Mouse (Mus musculus): Measurements from ENCODE around the gene Med31. TPM values are rescaled to one million over a fixed set of nuclear protein-coding genes. Genes with fewer than 3 reads are reported as not detected.
A peak's percentile ranks its signal among the peaks of the same experiment; 100 is the strongest.

The Med31 gene
- polyA plus RNA-seq, 1 experiment from 2014 or later = 50.7 TPM

GRCm38 (mm10) chr11:72206341-72207203, 8.8 kb downstream of the Med31 start, which contains the start of gene Gm43951:
Gm43951 (minus strand) TSS chr11:72206840.
- peaks cover 6% of the 10 kb centered on the region; the same call in 1 of the 2 replicates for H3K36me3 ChIP-seq (ENCODE audit: insufficient read depth, low read length)
- peak within 1 kb of the TSS; percentile 87 for H3K4me3 ChIP-seq (ENCODE audit: low read depth, low read length)
- peak within 1 kb of the TSS; percentile 97 for H3K4me2 ChIP-seq (replicated peaks; ENCODE audit: low read depth, low read length)
- peak within 1 kb of the TSS; percentile 61 for H3K9ac ChIP-seq (replicated peaks; ENCODE audit: low read depth)
- no peaks in the 10 kb centered on the region for H3K9me3 ChIP-seq (ENCODE audit: low read length)
- H3K27me3 ChIP-seq (replicated peaks; ENCODE audit: insufficient read depth, low read length) = no peaks in the 10 kb centered on the region
- H3K27ac ChIP-seq (ENCODE audit: low read length) = peak within 1 kb of the TSS; percentile 39
- peak; percentile 48 for DNase-seq (ENCODE audit: low spot score)
- WGBS = 1% methylated on average over 43 of the region's 43 CpGs
- ATAC-seq = peak; percentile 50
- TF ChIP-seq EP300 (IDR thresholded peaks at IDR 0.05) (no peak), CTCF (IDR thresholded peaks at IDR 0.05) (peak; percentile 48)
- H3K4me1 ChIP-seq (ENCODE audit: insufficient read depth, low read depth, low read length) = no peaks in the 10 kb centered on the region

GRCm38 (mm10) chr11:72205256-72205655, 10.1 kb downstream of the Med31 start:
- H3K27ac ChIP-seq (ENCODE audit: low read length) = no peak overlapping the region
- 92% methylated on average over 6 of the region's 6 CpGs for WGBS
- no peaks in the 10 kb centered on the region for H3K27me3 ChIP-seq (replicated peaks; ENCODE audit: insufficient read depth, low read length)
- no peaks in the 10 kb centered on the region for H3K9me3 ChIP-seq (ENCODE audit: low read length)
- ATAC-seq = no peak
- no peak for DNase-seq (ENCODE audit: low spot score)
- no peak overlapping the region for H3K4me2 ChIP-seq (replicated peaks; ENCODE audit: low read depth, low read length)
- H3K4me3 ChIP-seq (ENCODE audit: low read depth, low read length) = no peak overlapping the region
- H3K36me3 ChIP-seq (ENCODE audit: insufficient read depth, low read length) = 0 out of 2 replicates have a peak, but pooled peaks cover 4% of the 10 kb centered on the region
- no peaks in the 10 kb centered on the region for H3K4me1 ChIP-seq (ENCODE audit: insufficient read depth, low read depth, low read length)
- no peak for TF ChIP-seq CTCF (IDR thresholded peaks at IDR 0.05)
- TF ChIP-seq EP300 (IDR thresholded peaks at IDR 0.05) = no peak
- H3K9ac ChIP-seq (replicated peaks; ENCODE audit: low read depth) = no peak overlapping the region

DNA sequence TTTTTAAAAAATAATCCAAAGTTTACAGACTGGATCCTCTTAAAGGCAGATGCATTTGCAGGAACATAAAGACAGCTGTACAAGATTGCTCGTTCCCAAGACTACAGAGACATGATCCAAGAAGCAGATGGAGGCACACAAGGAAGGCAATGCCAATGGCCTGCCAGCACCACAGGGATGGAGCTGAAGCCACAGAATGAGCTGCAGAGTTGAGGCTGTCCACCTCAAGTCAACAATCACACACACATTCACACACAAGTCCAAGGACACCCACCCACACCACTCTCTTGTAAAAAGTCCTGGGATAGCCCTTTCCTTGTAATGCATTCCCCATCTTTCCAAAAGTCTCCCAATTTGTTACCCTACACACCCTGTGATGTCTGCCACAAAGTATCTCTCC, 12.0 kb downstream of the Med31 start:
- WGBS = 81% methylated on average over 1 of the region's 1 CpGs
- H3K4me2 ChIP-seq (replicated peaks; ENCODE audit: low read depth, low read length) = no peak overlapping the region
- DNase-seq (ENCODE audit: low spot score) = no peak
- H3K9me3 ChIP-seq (ENCODE audit: low read length) = no peaks in the 10 kb centered on the region
- H3K27ac ChIP-seq (ENCODE audit: low read length) = no peak overlapping the region
- TF ChIP-seq CTCF (IDR thresholded peaks at IDR 0.05) (no peak), EP300 (IDR thresholded peaks at IDR 0.05) (no peak)
- peaks cover 4% of the 10 kb centered on the region; the same call in 1 of the 2 replicates for H3K36me3 ChIP-seq (ENCODE audit: insufficient read depth, low read length)
- no peak overlapping the region for H3K9ac ChIP-seq (replicated peaks; ENCODE audit: low read depth)
- no peak for ATAC-seq
- no peak overlapping the region for H3K4me3 ChIP-seq (ENCODE audit: low read depth, low read length)
- no peaks in the 10 kb centered on the region for H3K4me1 ChIP-seq (ENCODE audit: insufficient read depth, low read depth, low read length)
- H3K27me3 ChIP-seq (replicated peaks; ENCODE audit: insufficient read depth, low read length) = no peaks in the 10 kb centered on the region

DNA sequence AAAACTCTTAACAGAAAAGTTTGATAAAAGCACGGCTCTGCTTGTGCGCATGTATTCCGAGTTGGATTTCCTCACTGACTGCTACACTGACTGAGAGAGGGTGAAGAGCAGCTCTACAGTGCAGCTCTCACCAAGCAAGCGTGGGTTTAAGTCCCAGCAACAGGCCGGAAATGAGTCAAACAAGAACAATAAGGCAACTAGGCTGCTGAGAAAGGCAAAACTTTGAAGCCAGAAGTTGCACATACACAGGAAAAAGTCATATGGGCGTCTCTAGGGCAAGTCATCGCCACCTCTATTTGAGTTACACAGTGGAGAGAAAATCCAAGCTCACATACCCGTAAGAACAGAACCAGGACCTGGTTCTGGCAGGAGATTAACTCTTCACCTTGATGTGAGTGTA, 18.9 kb downstream of the Med31 start:
- no peak overlapping the region for H3K9ac ChIP-seq (replicated peaks; ENCODE audit: low read depth)
- H3K4me1 ChIP-seq (ENCODE audit: insufficient read depth, low read depth, low read length) = no peaks in the 10 kb centered on the region
- H3K4me2 ChIP-seq (replicated peaks; ENCODE audit: low read depth, low read length) = no peak overlapping the region
- H3K4me3 ChIP-seq (ENCODE audit: low read depth, low read length) = no peak overlapping the region
- TF ChIP-seq CTCF (IDR thresholded peaks at IDR 0.05) (no peak), EP300 (IDR thresholded peaks at IDR 0.05) (no peak)
- peaks cover 4% of the 10 kb centered on the region; the same call in 1 of the 2 replicates for H3K36me3 ChIP-seq (ENCODE audit: insufficient read depth, low read length)
- no peak overlapping the region for H3K27ac ChIP-seq (ENCODE audit: low read length)
- WGBS = 60% methylated on average over 8 of the region's 8 CpGs
- no peaks in the 10 kb centered on the region for H3K27me3 ChIP-seq (replicated peaks; ENCODE audit: insufficient read depth, low read length)
- H3K9me3 ChIP-seq (ENCODE audit: low read length) = no peaks in the 10 kb centered on the region
- peak; percentile 37; the same call in 1 of the 2 replicates for ATAC-seq
- peak; percentile 11 for DNase-seq (ENCODE audit: low spot score)

DNA sequence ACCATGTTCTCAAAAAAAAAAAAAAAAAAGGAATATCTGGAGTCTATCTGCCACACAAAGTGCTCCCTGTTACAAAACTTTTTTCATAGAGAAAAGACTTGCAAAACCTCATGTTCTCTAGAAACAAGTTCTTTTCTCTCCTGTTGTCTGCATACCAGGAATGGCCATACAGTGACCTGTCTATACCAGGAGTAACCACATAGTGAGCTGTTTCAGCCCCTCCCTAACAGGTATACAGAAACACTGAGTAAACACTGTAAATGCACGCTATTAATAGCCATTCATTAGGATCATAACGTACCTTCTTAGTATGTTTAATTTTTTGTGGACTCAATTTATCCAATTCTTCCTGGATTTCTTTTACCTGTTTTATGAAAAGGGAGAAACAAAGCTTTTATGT, 21.1 kb downstream of the Med31 start:
- no peak overlapping the region for H3K4me2 ChIP-seq (replicated peaks; ENCODE audit: low read depth, low read length)
- no peaks in the 10 kb centered on the region for H3K27me3 ChIP-seq (replicated peaks; ENCODE audit: insufficient read depth, low read length)
- no peaks in the 10 kb centered on the region for H3K4me1 ChIP-seq (ENCODE audit: insufficient read depth, low read depth, low read length)
- H3K9ac ChIP-seq (replicated peaks; ENCODE audit: low read depth) = no peak overlapping the region
- 70% methylated on average over 2 of the region's 2 CpGs for WGBS
- no peak overlapping the region for H3K4me3 ChIP-seq (ENCODE audit: low read depth, low read length)
- TF ChIP-seq EP300 (IDR thresholded peaks at IDR 0.05) (no peak), CTCF (IDR thresholded peaks at IDR 0.05) (no peak)
- ATAC-seq (no peak), DNase-seq (ENCODE audit: low spot score) (no peak)
- no peak overlapping the region for H3K27ac ChIP-seq (ENCODE audit: low read length)
- no peaks in the 10 kb centered on the region for H3K9me3 ChIP-seq (ENCODE audit: low read length)
- H3K36me3 ChIP-seq (ENCODE audit: insufficient read depth, low read length) = peaks cover 19% of the 10 kb centered on the region; the same call in 1 of the 2 replicates

DNA sequence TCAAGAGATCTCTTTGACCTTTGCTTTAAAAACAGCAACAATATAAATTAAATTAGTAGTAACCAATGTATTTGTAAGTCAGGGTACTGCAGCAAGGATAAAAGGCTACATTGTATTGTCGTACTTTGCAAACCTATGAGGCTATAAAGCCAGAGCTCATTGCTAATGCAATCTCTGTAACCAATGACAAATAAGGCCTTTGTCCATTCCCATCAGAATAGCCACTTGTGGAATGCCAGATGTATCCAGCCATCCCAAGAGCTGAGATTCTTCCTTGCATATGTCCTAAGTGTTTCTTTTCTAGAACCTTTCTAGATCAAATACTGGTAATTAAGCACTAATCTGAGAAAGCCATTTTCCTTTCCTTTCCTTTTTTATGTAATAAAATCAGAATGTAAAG, 24.5 kb downstream of the Med31 start:
- DNase-seq (ENCODE audit: low spot score) (no peak), ATAC-seq (no peak)
- H3K9ac ChIP-seq (replicated peaks; ENCODE audit: low read depth) = no peak overlapping the region
- peaks cover 22% of the 10 kb centered on the region; the same call in 1 of the 2 replicates for H3K36me3 ChIP-seq (ENCODE audit: insufficient read depth, low read length)
- H3K4me1 ChIP-seq (ENCODE audit: insufficient read depth, low read depth, low read length) = no peaks in the 10 kb centered on the region
- WGBS = 95% methylated on average over 1 of the region's 1 CpGs
- no peaks in the 10 kb centered on the region for H3K27me3 ChIP-seq (replicated peaks; ENCODE audit: insufficient read depth, low read length)
- no peak overlapping the region for H3K27ac ChIP-seq (ENCODE audit: low read length)
- no peak overlapping the region for H3K4me2 ChIP-seq (replicated peaks; ENCODE audit: low read depth, low read length)
- H3K9me3 ChIP-seq (ENCODE audit: low read length) = no peaks in the 10 kb centered on the region
- no peak for TF ChIP-seq CTCF (IDR thresholded peaks at IDR 0.05)
- no peak for TF ChIP-seq EP300 (IDR thresholded peaks at IDR 0.05)
- H3K4me3 ChIP-seq (ENCODE audit: low read depth, low read length) = no peak overlapping the region
